Mouse (Mus musculus) kidney, adult 2 months (tissue): ENCODE measurements around the gene Ap2m1. TPM values are rescaled to one million over a fixed set of nuclear protein-coding genes. Genes with fewer than 3 reads are reported as not detected.
"Not testable (repeated sequence)": the region's sequence is repeated elsewhere in the genome, so short reads cannot be mapped to it uniquely, and the experiment has no call there.

Experiments
- DNase-seq: peaks from one replicate; pipeline ENCODE4 v3.0.0; 2021
- H3K27ac ChIP-seq: fragments of 200-500 bp; 2 replicates; pipeline ENCODE4 v1.5.1; 2012; ENCODE audit warnings: low read depth, low read length, control low read depth, inconsistent platforms; ENCODE audit not compliant: insufficient read depth
- H3K27me3 ChIP-seq: fragments of 200-500 bp; replicated peaks from 2 replicates; pipeline ENCODE4 v1.6.1; 2012; ENCODE audit warnings: mild to moderate bottlenecking, moderate library complexity, low read length, inconsistent platforms; ENCODE audit not compliant: control insufficient read depth, insufficient read depth
- H3K36me3 ChIP-seq: fragments of 200-500 bp; 2 replicates; pipeline ENCODE4 v1.6.1; 2012; ENCODE audit warnings: mild to moderate bottlenecking, moderate library complexity, low read length, inconsistent platforms; ENCODE audit not compliant: control insufficient read depth, insufficient read depth
- H3K4me1 ChIP-seq: fragments of 200-500 bp; 2 replicates; pipeline ENCODE4 v1.6.1; 2011; ENCODE audit warnings: low read length; ENCODE audit not compliant: control insufficient read depth, insufficient read depth
- H3K4me3 ChIP-seq: fragments of 200-500 bp; 2 replicates; pipeline ENCODE4 v1.5.1; 2011; ENCODE audit warnings: mild to moderate bottlenecking, low read depth, low read length, control low read depth; ENCODE audit not compliant: insufficient read depth
- CTCF ChIP-seq: fragments of 200-500 bp; conservative IDR thresholded peaks from 2 replicates; pipeline ENCODE4 v1.5.1; 2011; ENCODE audit warnings: low read depth, mild to moderate bottlenecking, control low read depth, low read length, moderate library complexity, mixed read lengths; ENCODE audit not compliant: insufficient read depth, insufficient read length
- POLR2A ChIP-seq: fragments of 200-500 bp; IDR thresholded peaks from one replicate; pipeline ENCODE4 v1.6.1; 2011; ENCODE audit warnings: low read depth, low read length, control low read depth
- WGBS: fragments of 180-500 bp; shearing (Covaris S2); methylation state at CpG from one replicate; pipeline ENCODE4 v1.1.7; 2018; 5-methylcytosine and 5-hydroxymethylcytosine counted together
- polyA plus RNA-seq: library from polyadenylated mRNA; depleted of rRNA; stranded (reverse); fragments of >200 nt; gene quantifications from 2 replicates; pipeline ENCODE4 v1.2.3, GENCODE M21; 2012; rRNA removed

The Ap2m1 gene
- 639 and 682 TPM in 2 replicates for polyA plus RNA-seq

- TF ChIP-seq CTCF = no peak
- peak; percentile 72 for TF ChIP-seq POLR2A
- DNase-seq = peak; percentile 99
- peak within 1 kb of the TSS; percentile 93 for H3K4me3 ChIP-seq
- peaks cover 8% of the 10 kb centered on the region for H3K4me1 ChIP-seq
- H3K27ac ChIP-seq = peak within 1 kb of the TSS; percentile 94
- no peaks in the 10 kb centered on the region for H3K27me3 ChIP-seq
- peaks cover 5% of the 10 kb centered on the region for H3K36me3 ChIP-seq
- WGBS = under 1% methylated on average over 52 of the region's 52 CpGs
These were observed at the start of gene Ap2m1 for GRCm38 (mm10) chr16:20535296-20536080. Ap2m1 (plus strand) TSS chr16:20535478.

- DNase-seq = peak; percentile 84
- Histone ChIP-seq H3K27ac (no peak overlapping the region), H3K36me3 (no peaks in the 10 kb centered on the region), H3K4me1 (peaks cover 8% of the 10 kb centered on the region; the same call in 1 of the 2 replicates), H3K4me3 (no peak overlapping the region), H3K27me3 (no peaks in the 10 kb centered on the region)
- TF ChIP-seq CTCF (no peak), POLR2A (no peak)
- WGBS = 33% methylated on average over 3 of the region's 3 CpGs
These were observed 49.2 kb upstream of the Ap2m1 start for GRCm38 (mm10) chr16:20486048-20486447.

GRCm38 (mm10) chr16:20488151-20488550 lies 47.1 kb upstream of the Ap2m1 start:
- no peak overlapping the region for H3K27ac ChIP-seq
- H3K36me3 ChIP-seq = no peaks in the 10 kb centered on the region
- DNase-seq = no peak
- H3K27me3 ChIP-seq = no peaks in the 10 kb centered on the region
- TF ChIP-seq CTCF (no peak), POLR2A (no peak)
- peaks cover 8% of the 10 kb centered on the region; the same call in 1 of the 2 replicates for H3K4me1 ChIP-seq
- WGBS = 89% methylated on average over 1 of the region's 1 CpGs
- H3K4me3 ChIP-seq = no peak overlapping the region

- H3K4me3 ChIP-seq, H3K27me3 ChIP-seq, H3K27ac ChIP-seq, H3K36me3 ChIP-seq, DNase-seq, H3K4me1 ChIP-seq: not testable (repeated sequence)
- WGBS = 75% methylated on average over 9 of the region's 9 CpGs
These were observed 46.5 kb upstream of the Ap2m1 start for GRCm38 (mm10) chr16:20488751-20489150.

GRCm38 (mm10) chr16:20489233-20489632 lies 46.0 kb upstream of the Ap2m1 start:
- DNase-seq = no peak
- no peak for TF ChIP-seq CTCF
- TF ChIP-seq POLR2A = no peak
- Histone ChIP-seq H3K4me3 (no peak overlapping the region), H3K36me3 (no peaks in the 10 kb centered on the region), H3K27ac (no peak overlapping the region), H3K27me3 (no peaks in the 10 kb centered on the region), H3K4me1 (peaks cover 8% of the 10 kb centered on the region; the same call in 1 of the 2 replicates)
- 92% methylated on average over 2 of the region's 2 CpGs for WGBS

- Histone ChIP-seq H3K4me1 (peaks cover 6% of the 10 kb centered on the region; the same call in 1 of the 2 replicates), H3K27me3 (no peaks in the 10 kb centered on the region), H3K27ac (no peak overlapping the region), H3K4me3 (no peak overlapping the region), H3K36me3 (no peaks in the 10 kb centered on the region)
- DNase-seq = no peak
- no peak; the same call in 1 of the 2 replicates for TF ChIP-seq CTCF
- no peak for TF ChIP-seq POLR2A
- WGBS = 46% methylated on average over 2 of the region's 2 CpGs
These were observed 44.7 kb upstream of the Ap2m1 start for GRCm38 (mm10) chr16:20490581-20490980.

- Histone ChIP-seq H3K36me3 (no peaks in the 10 kb centered on the region), H3K27me3 (no peaks in the 10 kb centered on the region), H3K4me3 (no peak overlapping the region), H3K4me1 (peaks cover under 1% of the 10 kb centered on the region; the same call in 1 of the 2 replicates), H3K27ac (no peak overlapping the region)
- no peak for DNase-seq
- WGBS = 80% methylated on average over 2 of the region's 2 CpGs
- TF ChIP-seq CTCF (no peak), POLR2A (no peak)
These were observed 44.0 kb upstream of the Ap2m1 start for GRCm38 (mm10) chr16:20491301-20491700.
